In the genomic region with DNA sequence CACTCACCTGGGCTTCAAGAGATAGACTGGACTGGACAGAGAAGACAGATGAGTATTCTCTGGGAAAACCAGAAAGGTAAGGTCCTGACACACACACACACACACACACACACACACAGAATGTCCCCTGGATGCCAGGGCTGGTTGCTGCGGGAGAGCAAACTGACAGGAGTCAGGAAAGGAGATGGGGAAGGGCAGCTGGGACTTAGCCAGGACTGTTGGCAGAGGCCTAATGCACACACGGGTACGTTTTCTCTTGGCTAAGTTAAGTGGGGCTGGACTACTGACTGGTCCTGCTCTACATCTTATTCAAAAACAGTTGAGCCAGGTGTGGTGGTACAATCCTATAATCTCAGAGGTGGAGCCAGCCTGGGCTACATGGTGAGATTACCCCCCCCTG, we compare ENCODE assay signal across 32 mouse cellular contexts. TPM values are rescaled to one million over a fixed set of nuclear protein-coding genes. Genes with fewer than 3 reads are reported as not detected.
"Had no signal": no experiment of that assay in that cellular context is flagged by ENCODE, and none has a peak within 500 bp of the region (broad histone marks: within the 10 kb centered on the region; RNA-seq: fewer than 3 reads in every experiment).

No protein-coding gene starts in this region.

- H3K27me3 ChIP-seq: intestine, embryonic 15.5 days had no signal

- DNase-seq: gastrocnemius, postnatal 14 days; gastrocnemius, postnatal 36 days; heart, postnatal 10 days; heart, postnatal 4 days; kidney, adult 18-20 months; kidney, adult 8-10 months; kidney, postnatal 10 days; kidney, postnatal 4 days; liver, embryonic 13.5 days; liver, postnatal 0 days had no signal

- H3K4me3 ChIP-seq: heart, embryonic 10.5 days; heart, embryonic 12.5 days; hindbrain, embryonic 10.5 days; hindbrain, embryonic 12.5 days; intestine, embryonic 15.5 days; layer of hippocampus, adult 2 months; left cerebral cortex, adult 2 months; limb, embryonic 10.5 days; limb, embryonic 12.5 days; liver, embryonic 13.5 days; liver, embryonic 15.5 days had no signal

- H3K36me3 ChIP-seq: liver, embryonic 13.5 days; liver, embryonic 15.5 days had no signal

- H3K27ac ChIP-seq: heart, embryonic 10.5 days; hindbrain, embryonic 12.5 days; hindbrain, embryonic 14.5 days; intestine, embryonic 15.5 days; left cerebral cortex, adult 2 months; limb, embryonic 10.5 days; liver, embryonic 13.5 days; liver, embryonic 15.5 days had no signal

- H3K9ac ChIP-seq: heart, embryonic 12.5 days; hindbrain, embryonic 12.5 days; hindbrain, embryonic 14.5 days; intestine, embryonic 15.5 days; limb, embryonic 12.5 days; liver, embryonic 13.5 days; liver, embryonic 15.5 days; liver, postnatal 0 days had no signal

RNA-seq across cellular contexts. Expression of a gene that starts 0.6 kb away (rescaled TPM):
- total RNA-seq: granulocyte monocyte progenitor cell, adult 5-6 weeks; heart, postnatal 10 days; heart, postnatal 25 days; layer of hippocampus, adult 2 months; layer of hippocampus, postnatal 25 days; left cerebral cortex, postnatal 36 days had no signal
- polyA plus RNA-seq: heart, embryonic 10.5 days; heart, embryonic 12.5 days; heart, embryonic 14.5 days; heart, embryonic 16.5 days; hindbrain, embryonic 10.5 days; hindbrain, embryonic 12.5 days; inflammation-experienced regulatory T-cells, adult 6 months; kidney, embryonic 14.5 days; kidney, embryonic 16.5 days; limb, embryonic 10.5 days; liver, embryonic 11.5 days had no signal

RNA-seq across cellular contexts. Expression of a gene that starts 9.1 kb away (rescaled TPM):
- total RNA-seq: granulocyte monocyte progenitor cell, adult 5-6 weeks had no signal
- polyA plus RNA-seq: inflammation-experienced regulatory T-cells, adult 6 months had no signal

RNA-seq across cellular contexts. Expression of a gene that starts 15.7 kb away (rescaled TPM):
- total RNA-seq: granulocyte monocyte progenitor cell, adult 5-6 weeks; heart, postnatal 25 days had no signal
- polyA plus RNA-seq: heart, embryonic 12.5 days; heart, embryonic 14.5 days; heart, embryonic 16.5 days; hindbrain, embryonic 10.5 days; hindbrain, embryonic 12.5 days; hindbrain, embryonic 14.5 days; hindbrain, embryonic 16.5 days; inflammation-experienced regulatory T-cells, adult 6 months; intestine, embryonic 15.5 days; limb, embryonic 12.5 days; liver, embryonic 13.5 days had no signal
